Mouse (Mus musculus): ENCODE measurements around the gene Whamm. TPM values are rescaled to one million over a fixed set of nuclear protein-coding genes. Genes with fewer than 3 reads are reported as not detected.
A peak's percentile ranks its signal among the peaks of the same experiment; 100 is the strongest.

Gene Whamm
- polyA plus RNA-seq, 1 experiment from 2014 or later: 9.5 TPM

DNA sequence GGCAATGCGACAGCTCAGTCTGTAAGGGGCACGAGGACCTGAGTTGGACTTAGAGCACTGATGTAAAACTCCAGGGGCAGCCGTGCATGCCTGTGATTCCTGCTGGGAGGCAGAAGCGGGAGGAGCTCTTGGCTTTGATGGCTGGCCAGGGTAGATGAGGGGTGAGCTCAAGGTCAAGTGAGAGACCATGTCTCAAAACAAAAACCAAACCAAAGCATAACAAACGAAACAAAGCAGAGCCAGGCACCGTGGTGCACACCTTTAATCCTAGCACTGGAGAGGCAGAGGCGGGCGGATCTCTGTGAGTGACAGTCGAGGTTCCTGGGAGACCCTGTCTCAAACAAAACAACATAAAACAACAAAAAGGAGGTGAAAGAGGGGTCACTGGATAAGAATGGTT lies 44.0 kb downstream of the Whamm start:
- Histone ChIP-seq H3K4me2 (ENCODE audit: low read length) (no peak overlapping the region), H3K27ac (replicated peaks in 1 of 2; ENCODE audit: control insufficient read depth in 1 of 2, insufficient read depth in 1 of 2, low read depth in 2 of 2, low read length in 2 of 2) (no peak overlapping the region), H3K36me3 (ENCODE audit: control insufficient read depth, insufficient read depth, low read length) (peaks cover 40% of the 10 kb centered on the region), H3K4me1 (ENCODE audit: control insufficient read depth in 2 of 2, insufficient read depth in 2 of 2, low read length in 2 of 2) (peaks cover 0 to 3% of the 10 kb centered on the region in 2 experiments; a peak in 1 of 4 replicates), H3K4me3 (ENCODE audit: control insufficient read depth in 1 of 2, insufficient read depth in 1 of 2, low read depth in 1 of 2, low read length in 2 of 2) (no peak overlapping the region), H3K9me3 (ENCODE audit: control insufficient read depth, low read length) (no peaks in the 10 kb centered on the region), H3K27me3 (ENCODE audit: control insufficient read depth, insufficient read depth, low read length) (no peaks in the 10 kb centered on the region), H3K9ac (ENCODE audit: low read length) (no peak overlapping the region)
- no peak for ATAC-seq (ENCODE audit: insufficient number of reproducible peaks, insufficient read depth, low FRiP score, low read depth)
- whole genome bisulfite sequencing: 72% methylated on average over 9 of the region's 9 CpGs

DNA sequence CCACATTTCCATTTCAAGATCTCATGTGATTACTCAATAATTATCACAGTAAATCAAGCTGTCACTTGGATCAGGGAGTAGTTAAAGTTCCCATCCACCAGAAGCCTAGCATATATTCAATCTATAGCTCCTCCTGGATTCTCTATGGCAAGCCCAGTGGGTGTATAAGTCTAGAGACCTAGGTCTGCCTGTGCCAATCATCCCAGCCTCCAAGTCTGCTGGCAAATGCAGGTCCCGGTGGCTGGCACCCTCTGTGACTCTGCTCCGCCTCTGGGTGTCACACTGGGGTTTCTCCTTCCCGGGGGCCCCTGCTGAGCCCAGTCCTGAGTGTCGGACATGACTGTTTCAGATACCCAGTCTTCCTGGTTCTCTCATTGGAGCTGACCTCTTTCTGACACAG lies 51.7 kb downstream of the Whamm start:
- Histone ChIP-seq H3K4me1 (ENCODE audit: control insufficient read depth in 2 of 2, insufficient read depth in 2 of 2, low read length in 2 of 2) (no peaks in the 10 kb centered on the region), H3K9me3 (ENCODE audit: control insufficient read depth, low read length) (0 out of 2 replicates have a peak, but pooled peaks cover 5% of the 10 kb centered on the region), H3K9ac (ENCODE audit: low read length) (no peak overlapping the region), H3K4me2 (ENCODE audit: low read length) (no peak overlapping the region), H3K27me3 (ENCODE audit: control insufficient read depth, insufficient read depth, low read length) (no peaks in the 10 kb centered on the region), H3K36me3 (ENCODE audit: control insufficient read depth, insufficient read depth, low read length) (peaks cover 5% of the 10 kb centered on the region; the same call in 1 of the 2 replicates), H3K4me3 (ENCODE audit: control insufficient read depth in 1 of 2, insufficient read depth in 1 of 2, low read depth in 1 of 2, low read length in 2 of 2) (no peak overlapping the region), H3K27ac (replicated peaks in 1 of 2; ENCODE audit: control insufficient read depth in 1 of 2, insufficient read depth in 1 of 2, low read depth in 2 of 2, low read length in 2 of 2) (no peak overlapping the region)
- 59% methylated on average over 4 of the region's 4 CpGs for WGBS
- ATAC-seq (ENCODE audit: insufficient number of reproducible peaks, insufficient read depth, low FRiP score, low read depth): 0 out of 2 replicates have a peak, but pooled peaks have one; percentile 21

DNA sequence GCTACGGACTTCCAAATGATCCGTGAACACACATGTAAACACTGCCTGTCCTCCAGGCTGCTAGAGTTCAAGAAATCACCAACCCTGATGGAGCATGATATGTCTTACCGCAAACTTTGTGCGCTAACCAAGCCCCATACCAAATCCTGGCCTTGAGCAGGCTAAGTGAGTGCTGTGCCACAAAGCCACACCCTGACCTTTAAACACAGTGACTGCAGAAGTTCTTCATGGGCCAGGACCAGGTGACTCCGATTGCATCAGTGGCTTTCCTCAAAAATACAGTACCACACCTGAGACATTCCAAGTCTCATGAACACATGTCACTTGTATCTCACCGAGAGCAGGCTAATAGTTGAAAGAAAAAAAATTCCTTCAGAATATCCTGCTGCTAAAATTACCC lies 52.7 kb downstream of the Whamm start:
- Histone ChIP-seq H3K4me3 (ENCODE audit: control insufficient read depth in 1 of 2, insufficient read depth in 1 of 2, low read depth in 1 of 2, low read length in 2 of 2) (no peak overlapping the region), H3K4me1 (ENCODE audit: control insufficient read depth in 2 of 2, insufficient read depth in 2 of 2, low read length in 2 of 2) (no peaks in the 10 kb centered on the region), H3K9me3 (ENCODE audit: control insufficient read depth, low read length) (0 out of 2 replicates have a peak, but pooled peaks cover 5% of the 10 kb centered on the region), H3K9ac (ENCODE audit: low read length) (no peak overlapping the region), H3K36me3 (ENCODE audit: control insufficient read depth, insufficient read depth, low read length) (no peaks in the 10 kb centered on the region; the same call in 1 of the 2 replicates), H3K4me2 (ENCODE audit: low read length) (no peak overlapping the region), H3K27me3 (ENCODE audit: control insufficient read depth, insufficient read depth, low read length) (no peaks in the 10 kb centered on the region), H3K27ac (replicated peaks in 1 of 2; ENCODE audit: control insufficient read depth in 1 of 2, insufficient read depth in 1 of 2, low read depth in 2 of 2, low read length in 2 of 2) (no peak overlapping the region)
- whole genome bisulfite sequencing: 88% methylated on average over 6 of the region's 6 CpGs
- ATAC-seq (ENCODE audit: insufficient number of reproducible peaks, insufficient read depth, low FRiP score, low read depth): no peak

DNA sequence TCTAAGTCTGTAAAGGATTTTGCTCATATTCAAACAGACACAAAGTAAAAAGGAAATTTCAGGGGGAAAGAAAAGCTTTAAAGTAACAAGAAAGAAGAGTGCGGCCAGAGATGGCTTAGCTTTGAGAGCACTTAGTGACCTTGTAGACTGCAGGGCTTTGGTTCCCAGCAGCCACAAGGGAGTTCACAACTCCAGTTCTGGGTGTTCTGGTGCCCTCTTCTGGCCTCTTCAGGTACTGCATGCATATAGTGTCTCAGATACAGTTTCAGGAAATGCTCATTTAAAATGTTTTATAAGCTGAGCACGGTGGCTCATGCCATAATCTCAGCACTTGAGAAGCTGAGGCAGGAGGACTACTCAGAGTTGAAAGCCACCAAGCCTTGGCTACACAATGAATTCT lies 55.4 kb downstream of the Whamm start:
- WGBS: 86% methylated on average over 2 of the region's 2 CpGs

DNA sequence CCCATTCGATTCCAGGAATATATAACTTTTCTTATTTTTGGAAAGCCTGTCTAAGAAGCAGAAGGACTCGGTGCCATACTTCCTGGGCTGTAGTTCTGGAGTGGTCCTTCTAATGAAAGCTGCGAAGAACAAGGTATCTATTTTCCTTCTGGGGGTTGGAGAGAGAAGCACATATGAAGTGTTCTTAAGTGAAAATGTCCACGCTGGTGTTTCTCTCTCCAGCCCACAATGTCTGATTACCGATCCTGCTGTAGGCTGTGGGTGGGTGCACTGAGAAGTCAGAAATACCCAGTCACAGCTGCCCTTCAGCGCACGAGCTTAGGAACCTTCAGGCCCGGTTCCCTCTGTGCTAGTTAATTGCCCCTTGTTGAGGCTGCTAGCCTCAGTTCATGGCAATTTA lies 60.2 kb downstream of the Whamm start:
- Histone ChIP-seq H3K9me3 (ENCODE audit: control insufficient read depth, low read length) (0 out of 2 replicates have a peak, but pooled peaks cover 3% of the 10 kb centered on the region), H3K4me3 (ENCODE audit: control insufficient read depth in 1 of 2, insufficient read depth in 1 of 2, low read depth in 1 of 2, low read length in 2 of 2) (no peak overlapping the region), H3K4me1 (ENCODE audit: control insufficient read depth in 2 of 2, insufficient read depth in 2 of 2, low read length in 2 of 2) (no peaks in the 10 kb centered on the region), H3K27me3 (ENCODE audit: control insufficient read depth, insufficient read depth, low read length) (no peaks in the 10 kb centered on the region), H3K9ac (ENCODE audit: low read length) (no peak overlapping the region), H3K4me2 (ENCODE audit: low read length) (no peak overlapping the region), H3K27ac (replicated peaks in 1 of 2; ENCODE audit: control insufficient read depth in 1 of 2, insufficient read depth in 1 of 2, low read depth in 2 of 2, low read length in 2 of 2) (no peak overlapping the region), H3K36me3 (ENCODE audit: control insufficient read depth, insufficient read depth, low read length) (peaks cover 9% of the 10 kb centered on the region; the same call in 1 of the 2 replicates)
- ATAC-seq (ENCODE audit: insufficient number of reproducible peaks, insufficient read depth, low FRiP score, low read depth): no peak
- 87% methylated on average over 8 of the region's 8 CpGs for WGBS

More for the DNA sequence above, 55.4 kb downstream of the Whamm start:
- H3K9me3 ChIP-seq (ENCODE audit: control insufficient read depth, low read length): 0 out of 2 replicates have a peak, but pooled peaks cover 5% of the 10 kb centered on the region
- peaks cover 6% of the 10 kb centered on the region for H3K36me3 ChIP-seq (ENCODE audit: control insufficient read depth, insufficient read depth, low read length)
- no peak for ATAC-seq (ENCODE audit: insufficient number of reproducible peaks, insufficient read depth, low FRiP score, low read depth)
- no peak overlapping the region for H3K27ac ChIP-seq (replicated peaks in 1 of 2; ENCODE audit: control insufficient read depth in 1 of 2, insufficient read depth in 1 of 2, low read depth in 2 of 2, low read length in 2 of 2)
- no peak overlapping the region for H3K9ac ChIP-seq (ENCODE audit: low read length)
- no peaks in the 10 kb centered on the region for H3K4me1 ChIP-seq (ENCODE audit: control insufficient read depth in 2 of 2, insufficient read depth in 2 of 2, low read length in 2 of 2)
- no peak overlapping the region for H3K4me3 ChIP-seq (ENCODE audit: control insufficient read depth in 1 of 2, insufficient read depth in 1 of 2, low read depth in 1 of 2, low read length in 2 of 2)
- H3K4me2 ChIP-seq (ENCODE audit: low read length): no peak overlapping the region
- H3K27me3 ChIP-seq (ENCODE audit: control insufficient read depth, insufficient read depth, low read length): no peaks in the 10 kb centered on the region

DNA sequence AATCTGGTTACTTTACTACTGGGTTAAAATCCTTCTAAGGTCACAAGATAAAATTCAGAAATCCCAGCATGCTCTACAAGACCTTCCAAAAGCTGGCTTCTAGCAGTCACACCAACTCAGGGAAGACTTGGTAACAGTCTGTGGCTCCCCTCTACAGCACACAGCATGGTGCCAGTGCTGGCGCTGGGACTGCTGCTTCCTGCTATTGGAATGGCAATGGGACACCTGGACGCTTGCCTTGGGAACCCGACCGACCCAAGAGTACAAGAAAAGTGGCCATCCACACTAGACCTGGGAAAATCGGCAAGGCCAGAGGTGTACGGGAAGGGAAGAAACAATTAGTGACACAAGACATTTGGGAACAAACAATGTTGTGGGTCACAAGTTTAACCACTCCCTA lies 61.5 kb downstream of the Whamm start:
- Histone ChIP-seq H3K4me2 (ENCODE audit: low read length) (no peak overlapping the region), H3K27ac (replicated peaks in 1 of 2; ENCODE audit: control insufficient read depth in 1 of 2, insufficient read depth in 1 of 2, low read depth in 2 of 2, low read length in 2 of 2) (no peak overlapping the region), H3K27me3 (ENCODE audit: control insufficient read depth, insufficient read depth, low read length) (no peaks in the 10 kb centered on the region), H3K4me3 (ENCODE audit: control insufficient read depth in 1 of 2, insufficient read depth in 1 of 2, low read depth in 1 of 2, low read length in 2 of 2) (no peak overlapping the region), H3K9me3 (ENCODE audit: control insufficient read depth, low read length) (no peaks in the 10 kb centered on the region), H3K36me3 (ENCODE audit: control insufficient read depth, insufficient read depth, low read length) (peaks cover 9% of the 10 kb centered on the region; the same call in 1 of the 2 replicates), H3K9ac (ENCODE audit: low read length) (no peak overlapping the region), H3K4me1 (ENCODE audit: control insufficient read depth in 2 of 2, insufficient read depth in 2 of 2, low read length in 2 of 2) (no peaks in the 10 kb centered on the region)
- 84% methylated on average over 6 of the region's 6 CpGs for WGBS
- no peak for ATAC-seq (ENCODE audit: insufficient number of reproducible peaks, insufficient read depth, low FRiP score, low read depth)

DNA sequence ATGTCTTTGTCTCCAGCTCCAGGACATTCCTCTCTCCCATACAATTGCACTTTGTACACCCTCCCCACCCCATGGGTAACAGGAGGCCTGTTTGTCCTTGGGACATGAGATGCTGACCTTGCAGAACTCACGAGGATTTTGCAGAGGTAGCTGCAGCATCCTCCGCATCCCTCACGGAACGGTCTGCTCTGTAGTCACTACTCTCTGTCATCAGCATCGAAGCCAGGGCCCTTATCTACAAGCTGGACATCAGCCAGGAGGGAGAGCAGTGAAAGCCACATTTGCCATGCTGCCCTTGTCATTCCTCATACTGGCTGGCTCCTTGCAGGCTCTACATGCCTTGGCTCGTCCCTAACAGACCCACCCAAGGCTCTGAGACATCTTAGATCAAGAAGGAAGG lies 70.0 kb downstream of the Whamm start:
- H3K4me2 ChIP-seq (ENCODE audit: low read length): no peak overlapping the region
- H3K27me3 ChIP-seq (ENCODE audit: control insufficient read depth, insufficient read depth, low read length): no peaks in the 10 kb centered on the region
- no peaks in the 10 kb centered on the region for H3K36me3 ChIP-seq (ENCODE audit: control insufficient read depth, insufficient read depth, low read length)
- H3K9ac ChIP-seq (ENCODE audit: low read length): no peak overlapping the region
- peak overlapping the region; percentile 47 to 53; a peak in 3 of 4 replicates for H3K27ac ChIP-seq (replicated peaks in 1 of 2; ENCODE audit: control insufficient read depth in 1 of 2, insufficient read depth in 1 of 2, low read depth in 2 of 2, low read length in 2 of 2)
- peak; percentile 53; the same call in 1 of the 2 replicates for ATAC-seq (ENCODE audit: insufficient number of reproducible peaks, insufficient read depth, low FRiP score, low read depth)
- no peaks in the 10 kb centered on the region for H3K9me3 ChIP-seq (ENCODE audit: control insufficient read depth, low read length)
- H3K4me1 ChIP-seq (ENCODE audit: control insufficient read depth in 2 of 2, insufficient read depth in 2 of 2, low read length in 2 of 2): peaks cover 22 to 38% of the 10 kb centered on the region in 2 experiments
- no peak overlapping the region for H3K4me3 ChIP-seq (ENCODE audit: control insufficient read depth in 1 of 2, insufficient read depth in 1 of 2, low read depth in 1 of 2, low read length in 2 of 2)
- WGBS: 6% methylated on average over 6 of the region's 6 CpGs
